Mouse (Mus musculus) intestine, embryonic 15.5 days (tissue): ENCODE measurements around the gene Clic1. TPM values are rescaled to one million over a fixed set of nuclear protein-coding genes. Genes with fewer than 3 reads are reported as not detected.

Experiments used
- ATAC-seq: fragments of 200-750 bp; cut with Nextera tagmentation; 2 replicates; pipeline ENCODE4 v1.8.0; 2017; ENCODE audit warnings: moderate TSS enrichment, moderate library complexity
- H3K27ac ChIP-seq: fragments of 300-500 bp; sonication (generic); 2 replicates; pipeline ENCODE4 v1.5.1; 2015; ENCODE audit warnings: mild to moderate bottlenecking, inconsistent platforms
- H3K27me3 ChIP-seq: fragments of 300-500 bp; sonication (generic); replicated peaks from 2 replicates; pipeline ENCODE4 v1.6.1; 2015; ENCODE audit warnings: inconsistent platforms
- H3K36me3 ChIP-seq: fragments of 300-500 bp; sonication (generic); 2 replicates; pipeline ENCODE4 v1.6.1; 2015; ENCODE audit warnings: inconsistent platforms
- H3K4me1 ChIP-seq: fragments of 300-500 bp; sonication (generic); replicated peaks from 2 replicates; pipeline ENCODE4 v1.6.1; 2015; ENCODE audit warnings: inconsistent platforms
- H3K4me2 ChIP-seq: fragments of 300-500 bp; sonication (generic); replicated peaks from 2 replicates; pipeline ENCODE4 v1.6.1; 2015; ENCODE audit warnings: mild to moderate bottlenecking, inconsistent platforms
- H3K4me3 ChIP-seq: fragments of 300-500 bp; sonication (generic); replicated peaks from 2 replicates; pipeline ENCODE4 v1.5.1; 2015; ENCODE audit warnings: inconsistent platforms
- H3K9ac ChIP-seq: fragments of 300-500 bp; sonication (generic); 2 replicates; pipeline ENCODE4 v1.6.1; 2015; ENCODE audit warnings: inconsistent platforms
- H3K9me3 ChIP-seq: fragments of 300-500 bp; sonication (generic); 2 replicates; pipeline ENCODE4 v1.6.1; 2016; ENCODE audit warnings: inconsistent platforms
- WGBS: fragments of 180-500 bp; shearing (Covaris S2); methylation state at CpG from one replicate; pipeline ENCODE4 v1.1.7; 2015; 5-methylcytosine and 5-hydroxymethylcytosine counted together
- polyA plus RNA-seq: library from polyadenylated mRNA; unstranded; fragments of >200 nt; fragmentation: Nextera tagmentation; extraction: Ambion mirVana; gene quantifications from 2 replicates; pipeline ENCODE4 v1.2.1, GENCODE M21; 2015

Gene Clic1
- polyA plus RNA-seq, 1 experiment from 2014 or later, result 385 TPM

DNA sequence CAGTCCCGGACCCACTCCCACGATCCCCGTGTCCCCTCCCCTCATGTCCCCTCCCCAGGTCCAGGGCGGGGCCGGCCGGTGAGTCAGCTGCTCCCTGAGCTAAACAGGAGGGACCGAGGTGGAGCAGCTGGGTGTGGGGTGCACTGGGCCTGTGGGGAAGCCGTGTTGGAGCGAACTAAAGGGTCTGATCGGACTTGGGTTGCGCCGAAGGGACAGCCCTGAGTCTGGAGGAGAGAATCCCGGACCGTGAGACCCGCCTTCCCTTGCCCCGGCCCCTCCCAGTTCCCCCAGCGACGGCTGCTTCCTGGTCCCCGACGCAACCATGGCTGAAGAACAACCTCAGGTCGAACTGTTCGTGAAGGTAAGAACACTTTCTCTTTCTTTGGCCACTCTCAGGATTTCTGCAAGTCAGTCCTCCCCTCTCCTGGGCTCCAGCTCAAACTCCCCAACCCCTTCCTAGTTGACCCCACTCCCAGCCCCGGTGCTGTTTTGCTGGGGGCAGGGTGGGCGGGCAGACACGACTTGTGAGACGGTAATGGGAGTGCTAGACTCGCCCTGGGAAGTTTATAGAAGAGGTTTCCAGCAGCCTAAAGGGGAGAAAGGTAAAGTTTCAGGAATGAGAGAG lies 472 bp downstream of the Clic1 start:
- peak overlapping the region; percentile 79 for H3K9ac ChIP-seq
- under 1% methylated on average over 27 of the region's 27 CpGs for WGBS
- peak; percentile 5 for ATAC-seq
- peak overlapping the region; percentile 99 for H3K4me2 ChIP-seq
- H3K27ac ChIP-seq, result peak overlapping the region; percentile 100
- peaks cover 39% of the 10 kb centered on the region for H3K4me1 ChIP-seq
- no peaks in the 10 kb centered on the region for H3K27me3 ChIP-seq
- 0 out of 2 replicates have a peak, but pooled peaks cover 4% of the 10 kb centered on the region for H3K9me3 ChIP-seq
- peak overlapping the region; percentile 61 for H3K4me3 ChIP-seq
- H3K36me3 ChIP-seq, result peaks cover 18% of the 10 kb centered on the region

GRCm38 (mm10) chr17:35051156-35052086 lies 1.7 kb downstream of the Clic1 start:
- Histone ChIP-seq H3K4me2 (peak overlapping the region; percentile 99), H3K36me3 (peaks cover 24% of the 10 kb centered on the region), H3K9me3 (0 out of 2 replicates have a peak, but pooled peaks cover 4% of the 10 kb centered on the region), H3K27ac (peak overlapping the region; percentile 97), H3K9ac (peak overlapping the region; percentile 73), H3K4me1 (peaks cover 36% of the 10 kb centered on the region), H3K4me3 (peak overlapping the region; percentile 61), H3K27me3 (no peaks in the 10 kb centered on the region)
- peak; percentile 59 for ATAC-seq
- WGBS, result under 1% methylated on average over 21 of the region's 21 CpGs

GRCm38 (mm10) chr17:35052271-35052798 lies 2.6 kb downstream of the Clic1 start:
- Histone ChIP-seq H3K4me1 (peaks cover 33% of the 10 kb centered on the region), H3K9ac (peak overlapping the region; percentile 73), H3K36me3 (peaks cover 24% of the 10 kb centered on the region), H3K27ac (peak overlapping the region; percentile 97), H3K27me3 (no peaks in the 10 kb centered on the region), H3K4me3 (peak overlapping the region; percentile 61), H3K4me2 (peak overlapping the region; percentile 99), H3K9me3 (0 out of 2 replicates have a peak, but pooled peaks cover 4% of the 10 kb centered on the region)
- WGBS, result 73% methylated on average over 12 of the region's 12 CpGs
- no peak for ATAC-seq

- Histone ChIP-seq H3K9me3 (0 out of 2 replicates have a peak, but pooled peaks cover 4% of the 10 kb centered on the region), H3K27me3 (no peaks in the 10 kb centered on the region), H3K4me1 (peaks cover 34% of the 10 kb centered on the region), H3K4me3 (no peak overlapping the region), H3K36me3 (peaks cover 26% of the 10 kb centered on the region), H3K9ac (0 out of 2 replicates have a peak overlapping the region, but pooled peaks have one; percentile 18), H3K27ac (no peak overlapping the region), H3K4me2 (no peak overlapping the region)
- ATAC-seq, result no peak
- 88% methylated on average over 7 of the region's 7 CpGs for WGBS
Measured at GRCm38 (mm10) chr17:35055691-35056495, 6.1 kb downstream of the Clic1 start.

DNA sequence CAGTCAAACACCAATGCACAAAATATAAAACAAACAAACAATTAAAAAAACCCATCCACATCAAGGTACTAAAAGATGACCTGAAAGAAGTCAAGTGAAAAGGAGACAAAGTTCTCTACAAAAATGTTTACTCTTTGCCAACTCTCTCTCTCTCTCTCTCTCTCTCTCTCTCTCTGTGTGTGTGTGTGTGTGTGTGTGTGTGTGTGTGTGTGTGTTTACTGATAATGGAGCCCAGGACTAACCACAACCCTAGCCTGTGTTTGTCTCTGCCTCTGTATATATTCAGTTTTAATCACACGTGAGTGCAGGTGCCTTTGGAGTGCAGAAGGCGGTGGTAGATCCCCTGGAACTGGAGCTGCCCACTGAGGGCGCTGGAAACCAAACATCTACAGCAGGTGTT lies 7.3 kb downstream of the Clic1 start:
- Histone ChIP-seq H3K36me3 (peaks cover 31% of the 10 kb centered on the region), H3K4me2 (no peak overlapping the region), H3K9me3 (0 out of 2 replicates have a peak, but pooled peaks cover 4% of the 10 kb centered on the region), H3K4me1 (peaks cover 40% of the 10 kb centered on the region), H3K4me3 (no peak overlapping the region), H3K27me3 (no peaks in the 10 kb centered on the region), H3K27ac (no peak overlapping the region), H3K9ac (no peak overlapping the region)
- no peak for ATAC-seq
- 74% methylated on average over 3 of the region's 3 CpGs for WGBS

DNA sequence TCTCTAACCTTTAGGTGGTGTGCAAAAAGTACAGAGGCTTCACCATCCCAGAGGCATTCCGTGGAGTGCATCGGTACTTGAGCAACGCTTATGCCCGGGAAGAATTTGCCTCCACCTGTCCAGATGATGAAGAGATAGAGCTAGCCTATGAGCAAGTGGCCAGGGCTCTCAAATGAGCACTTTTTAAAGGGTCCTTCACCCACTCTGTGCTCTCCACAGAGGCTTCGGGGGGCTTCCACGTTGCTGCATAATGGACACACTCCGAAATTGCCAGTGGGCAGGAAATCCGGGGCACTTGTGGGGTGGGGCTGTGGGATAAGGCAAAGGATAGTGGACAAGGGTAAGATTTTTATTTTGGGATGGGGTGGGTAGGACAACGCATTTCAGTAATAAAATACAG lies 8.6 kb downstream of the Clic1 start:
- ATAC-seq, result peak; percentile 1; the same call in 1 of the 2 replicates
- Histone ChIP-seq H3K9me3 (0 out of 2 replicates have a peak, but pooled peaks cover 4% of the 10 kb centered on the region), H3K36me3 (peaks cover 25% of the 10 kb centered on the region), H3K27ac (peak overlapping the region; percentile 27; the same call in 1 of the 2 replicates), H3K4me1 (peaks cover 42% of the 10 kb centered on the region), H3K4me2 (peak overlapping the region; percentile 79), H3K27me3 (no peaks in the 10 kb centered on the region), H3K9ac (no peak overlapping the region), H3K4me3 (no peak overlapping the region)
- 54% methylated on average over 9 of the region's 9 CpGs for WGBS

- H3K9me3 ChIP-seq, result 0 out of 2 replicates have a peak, but pooled peaks cover under 1% of the 10 kb centered on the region
- H3K27me3 ChIP-seq, result no peaks in the 10 kb centered on the region
- H3K4me3 ChIP-seq, result peak within 1 kb of the TSS; percentile 65
- H3K4me1 ChIP-seq, result peaks cover 48% of the 10 kb centered on the region
- peak; percentile 91 for ATAC-seq
- peaks cover 19% of the 10 kb centered on the region for H3K36me3 ChIP-seq
- under 1% methylated on average over 57 of the region's 57 CpGs for WGBS
- H3K4me2 ChIP-seq, result peak within 1 kb of the TSS; percentile 79
- peak within 1 kb of the TSS; percentile 71 for H3K9ac ChIP-seq
- H3K27ac ChIP-seq, result peak within 1 kb of the TSS; percentile 93
Measured at GRCm38 (mm10) chr17:35058911-35059892, 9.4 kb downstream of the Clic1 start, which contains the start of gene Ddah2. Gene Ddah2 (plus strand): TSS chr17:35059035.

DNA sequence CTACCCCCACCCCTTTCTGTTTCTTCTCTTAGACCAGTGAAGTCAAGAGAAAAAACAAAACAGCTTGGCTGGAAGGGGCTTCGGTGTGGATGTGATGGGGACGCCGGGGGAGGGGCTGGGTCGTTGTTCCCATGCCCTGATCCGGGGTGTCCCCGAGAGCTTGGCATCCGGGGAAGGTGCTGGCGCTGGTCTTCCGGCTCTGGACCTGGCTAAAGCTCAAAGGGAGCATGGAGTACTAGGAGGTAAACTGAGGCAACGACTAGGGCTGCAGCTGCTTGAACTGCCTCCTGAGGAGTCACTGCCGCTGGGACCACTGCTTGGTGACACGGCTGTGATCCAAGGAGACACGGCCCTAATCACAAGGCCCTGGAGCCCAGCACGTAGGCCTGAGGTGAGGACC lies 10.3 kb downstream of the Clic1 start:
- peak overlapping the region; percentile 65 for H3K4me3 ChIP-seq
- peaks cover 57% of the 10 kb centered on the region for H3K4me1 ChIP-seq
- H3K27me3 ChIP-seq, result no peaks in the 10 kb centered on the region
- WGBS, result 29% methylated on average over 14 of the region's 14 CpGs
- ATAC-seq, result no peak
- H3K4me2 ChIP-seq, result peak overlapping the region; percentile 79
- peak overlapping the region; percentile 93; the same call in 1 of the 2 replicates for H3K27ac ChIP-seq
- H3K36me3 ChIP-seq, result peaks cover 14% of the 10 kb centered on the region
- H3K9me3 ChIP-seq, result no peaks in the 10 kb centered on the region
- peak overlapping the region; percentile 71 for H3K9ac ChIP-seq

- ATAC-seq, result no peak
- Histone ChIP-seq H3K9me3 (no peaks in the 10 kb centered on the region), H3K4me3 (peak overlapping the region; percentile 65), H3K4me2 (peak overlapping the region; percentile 79), H3K27ac (no peak overlapping the region), H3K36me3 (peaks cover 9% of the 10 kb centered on the region), H3K9ac (0 out of 2 replicates have a peak overlapping the region, but pooled peaks have one; percentile 2), H3K4me1 (peaks cover 64% of the 10 kb centered on the region), H3K27me3 (no peaks in the 10 kb centered on the region)
- 63% methylated on average over 22 of the region's 22 CpGs for WGBS
Measured at GRCm38 (mm10) chr17:35060737-35061297, 11.1 kb downstream of the Clic1 start.

- Histone ChIP-seq H3K36me3 (peaks cover 7% of the 10 kb centered on the region; the same call in 1 of the 2 replicates), H3K27ac (0 out of 2 replicates have a peak overlapping the region, but pooled peaks have one; percentile 6), H3K4me3 (no peak overlapping the region), H3K27me3 (no peaks in the 10 kb centered on the region), H3K9me3 (no peaks in the 10 kb centered on the region), H3K4me2 (no peak overlapping the region), H3K9ac (no peak overlapping the region), H3K4me1 (peaks cover 65% of the 10 kb centered on the region)
- no peak for ATAC-seq
- WGBS, result 66% methylated on average over 8 of the region's 8 CpGs
Measured at GRCm38 (mm10) chr17:35061299-35061698, 11.5 kb downstream of the Clic1 start.
